Mouse (Mus musculus) kidney, embryonic 16.5 days (tissue): ENCODE data around the gene Dguok. TPM values are rescaled to one million over a fixed set of nuclear protein-coding genes. Genes with fewer than 3 reads are reported as not detected.
A peak's percentile ranks its signal among the peaks of the same experiment; 100 is the strongest.

Experiments
- ATAC-seq: fragments of 200-750 bp; cut with Nextera tagmentation; 2 replicates; pipeline ENCODE4 v1.8.0; 2017; ENCODE audit warnings: moderate TSS enrichment; ENCODE audit not compliant: low FRiP score, low TSS enrichment
- H3K27ac ChIP-seq: fragments of 300-500 bp; sonication (generic); 2 replicates; pipeline ENCODE4 v1.5.1; 2014; ENCODE audit warnings: low read length
- H3K27me3 ChIP-seq: fragments of 300-500 bp; sonication (generic); 2 replicates; pipeline ENCODE4 v1.6.1; 2014; ENCODE audit warnings: low read length, control low read depth, mixed read lengths; ENCODE audit not compliant: insufficient read depth
- H3K36me3 ChIP-seq: fragments of 300-500 bp; sonication (generic); 2 replicates; pipeline ENCODE4 v1.6.1; 2014; ENCODE audit warnings: low read length, control low read depth, mixed read lengths; ENCODE audit not compliant: insufficient read depth
- H3K4me1 ChIP-seq: fragments of 300-500 bp; sonication (generic); 2 replicates; pipeline ENCODE4 v1.6.1; 2014; ENCODE audit warnings: low read length, control low read depth, mixed read lengths; ENCODE audit not compliant: insufficient read depth
- H3K4me2 ChIP-seq: fragments of 300-500 bp; sonication (generic); replicated peaks from 2 replicates; pipeline ENCODE4 v1.6.1; 2014; ENCODE audit warnings: low read depth, low read length
- H3K4me3 ChIP-seq: fragments of 300-500 bp; sonication (generic); 2 replicates; pipeline ENCODE4 v1.5.1; 2014; ENCODE audit warnings: mild to moderate bottlenecking, low read length
- H3K9ac ChIP-seq: fragments of 300-500 bp; sonication (generic); replicated peaks from 2 replicates; pipeline ENCODE4 v1.6.1; 2014; ENCODE audit warnings: low read length
- H3K9me3 ChIP-seq: fragments of 300-500 bp; sonication (generic); 2 replicates; pipeline ENCODE4 v1.6.1; 2016; ENCODE audit warnings: low read length, control low read depth
- WGBS: fragments of 180-500 bp; shearing (Covaris S2); extraction: QIAGEN DNeasy Blood & Tissue Kit; methylation state at CpG from one replicate; pipeline ENCODE4 v1.1.7; 2014; 5-methylcytosine and 5-hydroxymethylcytosine counted together
- polyA plus RNA-seq: library from polyadenylated mRNA; unstranded; fragments of >200 nt; fragmentation: Nextera tagmentation; extraction: Ambion mirVana; gene quantifications from 2 replicates; pipeline ENCODE4 v1.2.1, GENCODE M21; 2015

Dguok gene
- polyA plus RNA-seq, 1 experiment from 2014 or later = 95.8 TPM

DNA sequence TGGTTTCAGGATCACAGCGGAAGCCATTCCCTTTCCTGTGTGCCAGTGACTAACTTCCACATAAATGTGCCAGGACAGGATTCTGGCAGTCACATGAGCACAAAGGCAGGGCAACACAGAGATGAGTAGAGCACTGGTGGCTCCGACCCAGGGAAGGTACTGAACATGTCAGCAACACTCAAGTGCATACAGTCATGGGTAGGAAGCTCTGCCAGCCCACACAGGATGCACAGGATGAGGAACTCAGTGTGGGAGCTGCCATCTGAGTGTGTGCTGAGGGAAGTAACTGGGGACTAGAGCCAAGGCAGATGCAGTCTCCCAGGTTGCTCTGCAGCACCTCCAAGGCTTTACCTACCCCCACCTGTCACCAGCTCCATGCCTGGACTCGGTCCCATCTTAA is 4.1 kb downstream of the Dguok start:
- WGBS = 81% methylated on average over 3 of the region's 3 CpGs
- no peak overlapping the region for H3K27ac ChIP-seq
- no peak for ATAC-seq

GRCm38 (mm10) chr6:83501524-83502310 is 5.1 kb downstream of the Dguok start:
- WGBS = 42% methylated on average over 9 of the region's 9 CpGs

More for the DNA sequence above, 4.1 kb downstream of the Dguok start:
- Histone ChIP-seq H3K27me3 (no peaks in the 10 kb centered on the region), H3K4me3 (no peak overlapping the region), H3K9me3 (no peaks in the 10 kb centered on the region), H3K36me3 (peaks cover 4% of the 10 kb centered on the region; the same call in 1 of the 2 replicates), H3K9ac (no peak overlapping the region), H3K4me2 (no peak overlapping the region), H3K4me1 (peaks cover 17% of the 10 kb centered on the region)

DNA sequence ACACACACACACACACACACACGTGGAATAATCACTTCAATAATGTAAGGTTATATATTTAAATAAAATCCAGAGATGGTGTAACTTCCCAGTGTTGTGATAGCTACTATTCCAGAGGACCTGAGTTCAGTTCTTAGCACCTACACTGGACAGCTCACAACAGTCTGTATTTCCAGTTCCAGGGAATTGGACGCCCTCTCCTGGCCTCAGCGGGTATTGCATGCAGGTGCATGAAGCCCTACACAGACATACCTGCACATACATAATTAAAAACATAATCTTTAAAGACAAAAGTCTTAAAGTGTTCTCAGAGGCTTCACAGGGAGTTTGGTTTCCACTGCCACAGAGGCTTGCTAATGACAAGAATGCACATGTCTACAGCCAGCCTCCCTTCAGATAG is 6.3 kb downstream of the Dguok start:
- WGBS = 78% methylated on average over 3 of the region's 3 CpGs
- no peak overlapping the region for H3K4me3 ChIP-seq
- no peaks in the 10 kb centered on the region for H3K9me3 ChIP-seq
- ATAC-seq = no peak
- no peak overlapping the region for H3K27ac ChIP-seq
- peaks cover 5% of the 10 kb centered on the region for H3K4me1 ChIP-seq
- no peak overlapping the region for H3K9ac ChIP-seq
- H3K4me2 ChIP-seq = no peak overlapping the region
- peaks cover 4% of the 10 kb centered on the region; the same call in 1 of the 2 replicates for H3K36me3 ChIP-seq
- no peaks in the 10 kb centered on the region for H3K27me3 ChIP-seq

More at GRCm38 (mm10) chr6:83501524-83502310, 5.1 kb downstream of the Dguok start:
- Histone ChIP-seq H3K4me1 (peaks cover 11% of the 10 kb centered on the region), H3K27ac (peak overlapping the region; percentile 20; the same call in 1 of the 2 replicates), H3K27me3 (no peaks in the 10 kb centered on the region), H3K9me3 (no peaks in the 10 kb centered on the region), H3K4me3 (no peak overlapping the region), H3K9ac (peak overlapping the region; percentile 28; the same call in 1 of the 2 replicates), H3K36me3 (peaks cover 4% of the 10 kb centered on the region; the same call in 1 of the 2 replicates), H3K4me2 (no peak overlapping the region)
- ATAC-seq = no peak

DNA sequence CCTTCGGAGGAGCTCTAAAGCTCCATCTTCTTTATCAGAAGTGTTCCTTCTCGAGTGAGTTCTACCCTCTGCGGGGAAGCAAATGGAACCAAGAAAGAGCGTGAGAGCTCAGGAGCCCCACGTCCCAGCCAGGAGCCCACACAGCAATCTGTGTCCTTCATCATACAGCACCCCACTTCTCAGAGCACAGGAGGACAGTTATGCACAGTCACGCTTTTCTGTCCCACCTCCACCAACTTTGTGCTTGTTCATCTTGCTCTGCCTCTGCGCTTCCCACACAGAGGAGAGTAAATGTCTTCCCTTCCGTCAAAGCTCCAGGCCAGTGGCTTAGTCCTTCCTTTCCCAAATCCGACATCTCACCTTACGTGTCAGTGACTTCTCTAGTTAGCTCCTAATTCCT is 7.7 kb downstream of the Dguok start:
- H3K4me3 ChIP-seq = no peak overlapping the region
- H3K36me3 ChIP-seq = peaks cover 6% of the 10 kb centered on the region
- no peak overlapping the region for H3K9ac ChIP-seq
- H3K27ac ChIP-seq = no peak overlapping the region
- no peak overlapping the region for H3K4me2 ChIP-seq
- no peaks in the 10 kb centered on the region for H3K27me3 ChIP-seq
- peaks cover 5% of the 10 kb centered on the region for H3K4me1 ChIP-seq
- ATAC-seq = no peak
- 90% methylated on average over 10 of the region's 10 CpGs for WGBS
- H3K9me3 ChIP-seq = no peaks in the 10 kb centered on the region

- Histone ChIP-seq H3K9ac (no peak overlapping the region), H3K4me1 (peaks cover 5% of the 10 kb centered on the region), H3K4me3 (no peak overlapping the region), H3K9me3 (no peaks in the 10 kb centered on the region), H3K36me3 (peaks cover 18% of the 10 kb centered on the region), H3K27me3 (no peaks in the 10 kb centered on the region), H3K27ac (no peak overlapping the region), H3K4me2 (no peak overlapping the region)
- 83% methylated on average over 22 of the region's 22 CpGs for WGBS
- ATAC-seq = no peak
These were observed 9.7 kb downstream of the Dguok start for GRCm38 (mm10) chr6:83496753-83497710.

DNA sequence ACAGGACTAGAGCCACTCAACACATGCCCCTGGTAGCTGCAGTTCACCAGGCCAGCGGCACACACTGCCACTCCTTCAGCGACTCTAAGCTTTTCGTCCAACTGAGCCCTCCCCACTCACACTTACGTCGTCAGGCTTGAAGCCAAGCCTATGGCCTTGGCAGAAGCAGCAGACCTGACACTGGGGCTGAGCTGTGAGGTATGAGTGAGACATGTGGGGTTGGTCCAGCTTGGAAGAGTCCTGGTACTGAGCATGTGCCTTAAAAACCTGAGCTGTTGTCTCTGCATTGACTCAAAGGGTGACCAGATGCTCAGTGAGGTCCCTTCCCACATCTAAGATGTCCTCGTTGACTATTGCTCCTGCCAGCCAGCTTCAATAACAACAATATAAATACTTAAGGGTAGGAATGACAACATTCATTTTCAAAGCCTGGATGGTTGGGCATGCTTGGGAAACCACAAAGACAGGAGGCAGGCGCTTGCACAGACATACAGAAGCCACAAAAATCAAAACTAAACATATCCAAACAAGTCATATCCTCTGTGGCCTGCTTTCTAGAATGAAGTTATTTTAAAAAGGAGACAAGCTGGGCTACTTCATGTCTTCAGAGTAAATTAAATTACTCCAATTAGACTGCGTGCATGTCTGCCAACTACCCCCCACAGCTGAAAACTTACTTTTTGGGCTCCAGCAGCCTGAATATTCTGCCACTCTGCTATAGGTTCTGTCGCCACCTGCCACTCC is 10.6 kb downstream of the Dguok start:
- Histone ChIP-seq H3K9ac (no peak overlapping the region), H3K4me1 (no peaks in the 10 kb centered on the region), H3K9me3 (no peaks in the 10 kb centered on the region), H3K4me2 (no peak overlapping the region), H3K36me3 (peaks cover 20% of the 10 kb centered on the region), H3K27ac (no peak overlapping the region), H3K27me3 (no peaks in the 10 kb centered on the region), H3K4me3 (no peak overlapping the region)
- 0 out of 2 replicates have a peak, but pooled peaks have one; percentile 35 for ATAC-seq
- WGBS = 90% methylated on average over 9 of the region's 9 CpGs

DNA sequence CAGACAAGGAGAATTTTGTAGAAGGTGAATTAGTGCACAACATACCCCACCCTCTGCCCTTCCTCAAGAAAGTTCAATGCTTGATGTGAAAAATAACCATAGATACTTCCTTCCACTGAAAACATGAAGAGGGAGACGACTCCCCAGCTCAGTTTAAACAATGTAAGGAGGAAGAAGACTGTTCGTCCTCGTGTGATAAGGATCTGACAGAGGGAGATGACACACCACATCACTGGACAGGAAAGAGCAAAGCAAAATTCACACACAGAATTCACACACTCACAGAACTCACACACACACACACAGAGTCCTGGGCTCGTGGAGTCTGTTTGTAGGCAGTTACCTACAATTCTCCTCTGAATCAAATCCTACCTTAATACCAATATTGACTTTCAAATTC is 16.1 kb downstream of the Dguok start:
- Histone ChIP-seq H3K36me3 (peaks cover 37% of the 10 kb centered on the region), H3K4me3 (no peak overlapping the region), H3K4me2 (no peak overlapping the region), H3K27me3 (no peaks in the 10 kb centered on the region), H3K9me3 (no peaks in the 10 kb centered on the region), H3K27ac (no peak overlapping the region), H3K9ac (no peak overlapping the region), H3K4me1 (no peaks in the 10 kb centered on the region)
- ATAC-seq = no peak
- WGBS = 66% methylated on average over 4 of the region's 4 CpGs

DNA sequence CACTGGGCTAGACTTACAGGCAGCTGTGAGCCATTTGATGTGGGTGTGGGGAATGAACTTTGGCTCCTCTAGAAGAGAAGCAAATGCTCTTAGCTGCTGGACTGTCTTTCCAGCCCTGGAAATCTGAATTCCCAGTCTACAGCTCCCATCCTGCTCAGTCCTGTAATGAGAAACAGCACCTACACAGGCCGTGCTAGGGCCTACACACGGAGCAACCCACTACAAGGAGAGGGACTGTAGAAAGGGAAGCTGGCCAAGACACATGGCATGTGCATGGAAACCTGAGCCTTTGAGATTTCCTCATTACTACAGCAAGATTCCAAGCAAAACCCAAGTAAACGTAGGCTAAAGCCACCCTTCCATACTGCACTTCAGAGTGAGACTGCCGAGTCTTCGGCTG is 18.6 kb downstream of the Dguok start:
- Histone ChIP-seq H3K4me2 (no peak overlapping the region), H3K4me1 (no peaks in the 10 kb centered on the region), H3K9ac (no peak overlapping the region), H3K9me3 (no peaks in the 10 kb centered on the region), H3K36me3 (peaks cover 42% of the 10 kb centered on the region), H3K27me3 (no peaks in the 10 kb centered on the region), H3K27ac (no peak overlapping the region), H3K4me3 (no peak overlapping the region)
- WGBS = 88% methylated on average over 5 of the region's 5 CpGs
- no peak for ATAC-seq

DNA sequence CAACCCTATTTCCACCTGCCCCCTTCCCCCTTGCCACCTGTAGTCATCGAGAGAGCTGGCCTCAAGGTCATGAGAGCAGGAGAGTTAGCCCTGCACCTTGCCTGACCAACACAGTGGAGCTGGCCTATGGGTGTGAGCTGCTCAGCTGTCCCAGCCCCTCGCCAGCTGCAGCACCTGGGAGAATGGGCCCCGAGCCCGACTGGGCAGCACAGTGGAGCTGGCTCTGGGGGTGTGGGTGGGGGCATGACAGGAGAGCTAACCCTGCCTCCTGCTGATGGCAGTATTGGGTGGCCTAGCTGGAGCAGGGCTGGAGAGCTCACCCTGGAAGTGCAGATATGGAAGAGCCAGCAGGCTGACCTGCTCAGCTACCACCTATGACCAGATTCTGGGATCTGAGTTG is 19.5 kb downstream of the Dguok start:
- H3K4me3 ChIP-seq = no peak overlapping the region
- no peak for ATAC-seq
- no peak overlapping the region for H3K4me2 ChIP-seq
- H3K4me1 ChIP-seq = peaks cover 2% of the 10 kb centered on the region; the same call in 1 of the 2 replicates
- no peak overlapping the region for H3K27ac ChIP-seq
- no peak overlapping the region for H3K9ac ChIP-seq
- 94% methylated on average over 4 of the region's 4 CpGs for WGBS
- H3K9me3 ChIP-seq = no peaks in the 10 kb centered on the region
- no peaks in the 10 kb centered on the region for H3K27me3 ChIP-seq
- peaks cover 40% of the 10 kb centered on the region for H3K36me3 ChIP-seq
